Mouse (Mus musculus): Measurements from ENCODE around the gene Cd72.
A peak's percentile ranks its signal among the peaks of the same experiment; 100 is the strongest.

Gene Cd72

DNA sequence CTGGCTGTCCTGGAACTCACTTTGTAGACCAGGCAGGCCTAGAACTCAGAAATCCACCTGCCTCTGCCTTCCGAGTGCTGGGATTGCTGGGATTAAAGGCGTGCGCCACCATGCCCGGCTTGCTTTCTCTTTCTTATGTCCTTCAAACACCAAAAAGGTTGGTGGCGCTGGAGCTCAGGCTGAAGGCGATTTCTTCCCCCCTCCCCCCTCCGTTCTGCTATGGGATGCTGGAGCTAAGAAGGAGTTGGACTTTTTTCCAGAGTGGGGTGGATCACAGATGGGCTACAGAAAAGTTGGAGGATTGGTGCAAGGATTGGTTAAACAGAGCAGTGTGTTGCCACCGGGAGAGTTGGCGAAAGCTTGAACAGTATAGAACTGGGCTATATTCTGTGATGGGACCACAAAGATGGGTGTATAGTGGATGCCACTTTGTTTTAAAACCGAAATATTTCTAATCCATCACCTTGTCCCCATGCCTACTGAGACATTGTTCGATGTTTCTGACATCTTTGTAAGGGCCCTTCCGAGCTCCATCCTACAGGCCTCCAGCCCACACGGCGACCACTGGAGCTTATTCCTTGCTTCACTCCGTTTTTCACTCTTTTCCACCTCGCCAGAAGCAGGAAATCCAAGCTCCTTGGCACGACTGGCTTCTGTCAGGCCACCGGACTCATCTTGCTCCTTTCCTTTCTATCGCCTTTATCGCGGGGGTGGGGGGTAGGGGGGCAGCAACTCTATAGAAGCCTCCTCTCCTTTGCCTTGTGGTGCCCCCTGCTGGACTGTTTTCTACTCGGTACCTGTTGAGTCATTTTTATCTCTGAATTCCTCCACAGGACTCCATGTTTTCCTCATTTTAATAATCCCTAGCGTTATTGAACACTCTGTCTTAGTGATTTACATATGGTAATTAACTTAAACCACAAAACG, 24.7 kb upstream of the Cd72 start:
- DNase-seq (ENCODE audit: low read depth, low spot score) = peak; percentile 63

- no peak for DNase-seq (ENCODE audit: low read depth, low spot score)
Measured at GRCm38 (mm10) chr4:43478534-43478858, 24.1 kb upstream of the Cd72 start.

- DNase-seq (ENCODE audit: low read depth, low spot score) = peak; percentile 88
Measured at GRCm38 (mm10) chr4:43477857-43478533, 23.6 kb upstream of the Cd72 start.

- no peak for DNase-seq (ENCODE audit: low read depth, low spot score)
Measured at GRCm38 (mm10) chr4:43476604-43477003, 22.2 kb upstream of the Cd72 start.

DNA sequence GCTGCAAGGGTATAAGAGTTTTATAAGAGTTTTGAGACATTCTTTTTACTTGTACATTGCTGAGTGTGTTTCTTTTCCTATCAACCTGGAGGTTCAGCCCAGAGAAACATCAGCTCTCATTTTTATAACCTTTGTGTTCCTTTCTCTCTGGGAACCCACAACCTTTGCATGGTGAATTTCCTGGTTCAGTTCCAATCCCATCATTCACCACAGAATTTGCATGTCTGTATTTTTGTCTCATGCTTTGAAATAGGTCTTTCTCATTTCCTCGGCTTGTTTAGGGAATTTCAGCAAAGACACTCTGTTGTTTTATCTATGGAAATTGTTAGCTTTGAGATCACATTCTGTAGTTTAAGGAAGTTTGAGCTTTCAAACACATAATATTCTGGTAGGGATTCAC, 19.2 kb upstream of the Cd72 start:
- no peak for DNase-seq (ENCODE audit: low read depth, low spot score)

- no peak for DNase-seq (ENCODE audit: low read depth, low spot score)
Measured at GRCm38 (mm10) chr4:43470301-43470700, 15.9 kb upstream of the Cd72 start.

GRCm38 (mm10) chr4:43466872-43467271, 12.4 kb upstream of the Cd72 start:
- DNase-seq (ENCODE audit: low read depth, low spot score) = no peak

- no peak for DNase-seq (ENCODE audit: low read depth, low spot score)
Measured at GRCm38 (mm10) chr4:43465935-43466334, 11.5 kb upstream of the Cd72 start.

GRCm38 (mm10) chr4:43463102-43463501, 8.7 kb upstream of the Cd72 start:
- no peak for DNase-seq (ENCODE audit: low read depth, low spot score)

- no peak for DNase-seq (ENCODE audit: low read depth, low spot score)
Measured at GRCm38 (mm10) chr4:43457124-43457523, 2.7 kb upstream of the Cd72 start.

DNA sequence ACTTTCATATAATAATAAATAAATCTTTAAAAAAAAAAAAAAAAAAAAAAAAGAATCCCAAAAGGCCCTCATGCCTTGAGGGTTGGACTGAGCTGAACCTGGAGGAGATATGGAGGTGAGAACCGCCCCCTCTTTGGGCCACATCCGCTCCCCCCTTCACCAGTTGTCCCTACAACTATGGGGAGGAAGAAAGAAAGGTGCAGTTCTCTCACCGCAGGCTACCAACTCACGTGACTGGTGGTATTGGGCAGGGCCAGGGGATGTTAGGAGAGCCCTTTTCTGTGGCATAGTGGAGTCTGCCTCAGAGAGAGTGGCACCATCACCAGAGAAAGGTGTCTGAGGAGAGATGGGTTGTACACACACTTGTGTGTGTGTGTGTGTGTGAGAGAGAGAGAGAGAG, 2.0 kb upstream of the Cd72 start:
- no peak for DNase-seq (ENCODE audit: low read depth, low spot score)

GRCm38 (mm10) chr4:43453413-43453812, 1.0 kb downstream of the Cd72 start:
- no peak for DNase-seq (ENCODE audit: low read depth, low spot score)

DNA sequence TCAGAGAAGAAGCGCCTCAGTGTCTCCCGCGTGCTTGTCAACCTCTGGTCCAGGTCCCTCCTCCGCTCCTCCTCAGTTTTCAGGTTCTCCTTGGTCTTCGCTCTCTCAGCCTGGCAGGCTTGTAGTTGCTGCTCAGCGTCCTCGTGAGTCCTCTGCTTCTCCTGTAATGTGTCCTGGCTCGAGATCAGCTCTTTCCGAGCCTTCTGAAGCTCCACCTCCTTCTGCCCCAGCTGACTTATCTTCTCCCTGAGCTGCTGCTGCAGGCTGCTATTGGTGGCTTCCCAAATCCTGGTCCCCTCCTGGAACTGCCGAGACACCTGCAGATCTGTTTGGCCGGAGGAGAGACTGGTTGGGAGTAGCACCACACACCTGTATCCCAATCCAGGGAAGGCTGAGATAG, 2.1 kb downstream of the Cd72 start:
- DNase-seq (ENCODE audit: low read depth, low spot score) = no peak

GRCm38 (mm10) chr4:43448554-43448953, 5.9 kb downstream of the Cd72 start:
- no peak for DNase-seq (ENCODE audit: low read depth, low spot score)

DNA sequence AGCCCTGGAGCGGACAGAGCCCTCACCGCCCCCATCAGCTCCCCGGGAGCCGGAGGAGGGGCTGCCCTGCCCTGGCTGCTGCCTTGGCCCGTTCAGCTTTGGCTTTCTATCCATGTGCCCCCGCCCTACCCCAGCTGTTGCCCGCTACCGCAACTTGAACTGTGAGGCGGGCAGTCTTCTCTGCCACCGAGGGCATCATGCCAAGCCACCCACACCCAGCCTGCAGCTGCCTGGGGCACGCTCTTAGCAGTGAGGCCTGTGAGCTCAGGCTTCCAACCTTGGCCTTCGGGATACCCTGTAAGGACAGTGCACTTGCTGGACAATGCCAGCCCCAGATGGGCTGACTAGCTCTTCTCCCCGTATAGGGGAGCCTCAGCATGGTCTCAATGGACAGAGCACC, 7.2 kb downstream of the Cd72 start:
- DNase-seq (ENCODE audit: low read depth, low spot score) = no peak

- no peak for DNase-seq (ENCODE audit: low read depth, low spot score)
Measured at GRCm38 (mm10) chr4:43443511-43443910, 10.9 kb downstream of the Cd72 start.

GRCm38 (mm10) chr4:43442456-43443361, 11.7 kb downstream of the Cd72 start:
- DNase-seq (ENCODE audit: low read depth, low spot score) = peak; percentile 70

DNA sequence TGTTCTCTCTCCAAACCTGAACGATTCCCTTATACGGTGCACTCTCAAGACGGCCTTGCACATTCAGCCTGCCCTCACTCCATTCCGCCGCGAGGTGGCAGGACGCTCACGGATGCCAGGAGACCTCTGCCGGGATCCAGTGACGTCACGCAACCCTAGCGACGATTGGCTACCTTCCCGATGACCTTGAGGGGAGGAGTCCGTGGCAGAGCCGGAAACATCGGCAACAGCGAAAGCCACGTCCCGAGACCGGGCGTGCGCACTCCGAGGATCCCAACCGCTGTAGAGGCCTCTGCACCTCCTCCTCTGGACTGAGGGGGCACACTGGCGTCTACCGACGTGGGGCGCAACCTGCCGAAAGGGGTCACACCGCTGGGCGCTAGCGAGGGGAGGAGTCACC, 12.4 kb downstream of the Cd72 start:
- DNase-seq (ENCODE audit: low read depth, low spot score) = peak; percentile 99

- no peak for DNase-seq (ENCODE audit: low read depth, low spot score)
Measured at GRCm38 (mm10) chr4:43441639-43442038, 12.8 kb downstream of the Cd72 start, which contains the start of gene Tesk1. Tesk1 (plus strand) TSS chr4:43441939.

DNA sequence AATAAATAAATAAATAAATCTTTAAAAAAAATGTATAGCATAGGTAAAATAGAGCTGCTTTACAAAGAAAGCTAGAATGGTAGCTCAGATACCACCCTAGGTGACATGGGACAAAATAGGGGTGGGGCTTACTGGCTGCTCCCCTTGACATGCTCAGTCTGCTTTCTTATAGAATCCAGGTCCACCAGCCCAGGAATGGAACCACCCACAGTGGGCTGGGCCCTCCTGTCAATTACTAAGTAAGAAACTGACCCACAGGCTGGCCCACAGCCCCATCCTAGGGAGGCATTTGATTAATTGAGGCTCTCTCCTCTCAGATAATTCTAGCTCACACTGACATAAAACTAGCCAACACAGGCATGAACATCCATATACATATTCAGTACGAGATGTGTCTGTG, 21.6 kb downstream of the Cd72 start:
- no peak for DNase-seq (ENCODE audit: low read depth, low spot score)

DNA sequence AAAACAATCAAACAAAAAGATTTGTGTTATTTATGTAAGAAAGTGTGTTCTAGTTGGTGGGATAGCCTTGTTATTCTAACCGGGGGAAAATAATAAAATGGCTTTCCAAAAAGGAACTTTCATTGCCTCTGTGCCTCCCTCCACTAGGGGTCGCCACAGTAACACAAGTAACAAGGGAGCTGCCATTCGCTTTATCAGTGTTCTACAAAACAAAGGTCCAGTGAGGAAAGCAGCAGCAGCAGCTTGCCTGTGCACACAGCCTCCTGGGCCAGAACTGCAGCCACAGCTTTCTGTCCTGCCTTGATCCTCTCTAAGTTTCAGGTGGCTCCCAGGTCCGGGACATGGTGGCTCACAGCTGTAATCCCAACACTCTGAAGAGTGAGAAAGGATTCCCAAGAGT, 22.7 kb downstream of the Cd72 start:
- DNase-seq (ENCODE audit: low read depth, low spot score) = peak; percentile 83

DNA sequence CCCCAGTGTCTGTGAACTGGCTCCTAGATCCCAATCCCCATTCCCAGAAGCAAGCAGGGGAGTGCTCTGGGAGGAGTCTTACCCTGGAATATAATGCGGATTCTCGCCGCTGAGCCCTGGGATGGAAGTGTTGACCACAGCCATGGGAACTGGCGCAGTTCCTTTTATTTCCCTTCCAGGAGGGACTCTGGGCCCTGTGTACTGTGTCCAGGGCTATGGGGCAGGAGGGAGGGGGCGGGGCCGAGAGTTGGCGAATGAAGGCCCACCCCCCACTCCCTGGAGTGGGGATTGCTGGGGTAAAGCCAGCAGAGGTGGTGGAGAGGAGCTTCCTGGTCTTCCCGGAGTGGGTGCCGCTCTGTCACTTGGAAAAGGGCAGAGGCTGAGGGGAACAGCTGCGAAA, 25.5 kb downstream of the Cd72 start, which contains the start of gene Fam166b:
Gene Fam166b (minus strand): TSS at position 189 of the 400 bp plus-strand sequence.
- no peak for DNase-seq (ENCODE audit: low read depth, low spot score)
